Mouse (Mus musculus) lung, postnatal 0 days (tissue): ENCODE results near the gene Aurka.

Experiments used
- CTCF ChIP-seq: IDR thresholded peaks from 2 replicates; pipeline ENCODE4 v1.5.1; 2016; ENCODE audit warnings: antibody characterized with exemption, mild to moderate bottlenecking
- EP300 ChIP-seq: IDR thresholded peaks from 2 replicates; pipeline ENCODE4 v1.6.1; 2016; ENCODE audit warnings: antibody characterized with exemption, mild to moderate bottlenecking, control low read depth

- TF ChIP-seq CTCF: no peak
- TF ChIP-seq EP300: no peak
These were observed 23.3 kb downstream of the Aurka start for GRCm38 (mm10) chr2:172346933-172347611.
